Mouse (Mus musculus) E14TG2a.4 (cell line): Measurements from ENCODE around the gene Pdzd2.

Experiments
- H3K27me3 ChIP-seq: 2 replicates; pipeline ENCODE4 v1.6.1; 2014; ENCODE audit warnings: low read length, control low read depth; ENCODE audit not compliant: insufficient read depth
- H3K36me3 ChIP-seq: 2 replicates; pipeline ENCODE4 v1.6.1; 2014; ENCODE audit warnings: low read length, control low read depth; ENCODE audit not compliant: insufficient read depth
- H3K4me1 ChIP-seq: replicated peaks from 2 replicates; pipeline ENCODE4 v1.6.1; 2014; ENCODE audit warnings: low read depth, low read length, control low read depth
- H3K4me3 ChIP-seq: replicated peaks from 2 replicates; pipeline ENCODE4 v1.5.1; 2014; ENCODE audit warnings: mild to moderate bottlenecking, low read length
- H3K9me3 ChIP-seq: 2 replicates; pipeline ENCODE4 v1.6.1; 2014; ENCODE audit warnings: low read length, control low read depth
- CTCF ChIP-seq: conservative IDR thresholded peaks from 2 replicates; pipeline ENCODE4 v1.5.1; 2014; ENCODE audit warnings: low read length
- NANOG ChIP-seq: IDR thresholded peaks from 2 replicates; pipeline ENCODE4 v1.6.1; 2014; ENCODE audit warnings: borderline replicate concordance, low read length, mixed read lengths
- POU5F1 ChIP-seq: IDR thresholded peaks from 2 replicates; pipeline ENCODE4 v1.6.1; 2014; ENCODE audit warnings: low read length, borderline replicate concordance

The Pdzd2 gene

DNA sequence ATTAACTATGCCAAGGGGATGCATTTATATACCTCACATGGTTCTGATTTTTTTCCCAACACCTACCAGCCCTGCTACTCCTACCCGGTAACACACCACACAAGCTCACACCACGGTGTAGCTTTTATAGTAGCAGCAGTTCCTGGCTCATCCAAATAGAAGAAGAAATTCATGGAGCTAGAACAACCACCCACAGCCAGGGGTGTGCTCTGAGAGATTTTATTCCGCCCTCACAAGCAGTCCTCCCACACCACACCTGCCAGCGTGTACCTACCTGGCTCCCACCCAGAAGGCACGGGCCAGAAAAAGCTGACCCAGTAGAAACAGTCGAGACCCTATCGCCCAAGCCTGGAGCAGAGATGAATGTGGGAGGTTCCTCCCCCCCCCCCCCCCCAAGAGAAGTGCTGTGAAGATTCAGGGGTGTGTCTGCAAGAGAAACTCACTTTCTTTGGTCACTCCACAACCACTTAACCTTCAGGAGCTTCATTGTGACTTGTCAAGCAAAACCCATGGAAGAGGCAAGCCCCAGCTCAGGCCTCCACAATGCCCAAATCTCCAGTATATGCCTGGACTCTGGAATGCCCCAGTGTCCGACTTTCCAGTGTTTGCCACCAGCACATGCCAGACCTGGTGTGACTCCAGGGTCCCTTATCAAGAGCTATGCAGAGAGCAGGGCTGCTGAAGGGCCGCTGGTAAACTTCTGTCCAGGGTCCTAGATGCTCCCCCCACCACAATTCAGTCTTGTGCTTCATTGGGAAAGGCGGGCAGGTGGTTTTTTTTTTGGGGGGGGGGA is 1.2 kb downstream of the Pdzd2 start:
- Histone ChIP-seq H3K9me3 (no peaks in the 10 kb centered on the region), H3K4me3 (peak overlapping the region; percentile 92), H3K36me3 (no peaks in the 10 kb centered on the region), H3K27me3 (peaks cover 35% of the 10 kb centered on the region), H3K4me1 (peaks cover 64% of the 10 kb centered on the region)
- TF ChIP-seq CTCF, result no peak
- no peak for TF ChIP-seq POU5F1
- no peak for TF ChIP-seq NANOG

DNA sequence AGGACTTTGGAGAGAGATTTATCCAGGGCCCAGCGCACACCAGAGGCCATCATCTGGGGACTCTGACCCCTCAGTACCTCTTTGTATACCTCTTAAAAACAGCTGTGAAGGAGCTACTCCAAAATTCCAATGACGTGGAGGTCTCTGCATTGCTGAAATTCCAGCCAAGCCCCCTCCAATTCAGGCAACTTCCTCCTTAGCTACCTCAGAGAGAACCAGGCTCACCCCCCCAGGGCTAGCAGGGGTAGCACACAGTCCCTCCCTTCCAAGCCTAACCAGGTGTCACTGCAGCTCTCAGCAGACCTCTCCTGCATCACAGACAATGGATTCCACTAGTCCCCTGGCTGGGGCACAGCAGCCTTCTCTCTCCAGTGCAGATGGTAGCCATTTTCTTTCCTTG is 4.5 kb downstream of the Pdzd2 start:
- TF ChIP-seq NANOG (no peak), POU5F1 (no peak), CTCF (no peak)
- Histone ChIP-seq H3K4me3 (no peak overlapping the region), H3K4me1 (peaks cover 55% of the 10 kb centered on the region), H3K36me3 (no peaks in the 10 kb centered on the region), H3K9me3 (no peaks in the 10 kb centered on the region), H3K27me3 (peaks cover 24% of the 10 kb centered on the region)

GRCm38 (mm10) chr15:12734221-12734620 is 5.5 kb downstream of the Pdzd2 start:
- H3K36me3 ChIP-seq, result no peaks in the 10 kb centered on the region
- peaks cover 22% of the 10 kb centered on the region for H3K27me3 ChIP-seq
- TF ChIP-seq CTCF, result no peak
- no peak for TF ChIP-seq NANOG
- no peak for TF ChIP-seq POU5F1
- H3K9me3 ChIP-seq, result no peaks in the 10 kb centered on the region
- H3K4me3 ChIP-seq, result 0 out of 2 replicates have a peak overlapping the region, but pooled peaks have one; percentile 43
- peaks cover 52% of the 10 kb centered on the region for H3K4me1 ChIP-seq

DNA sequence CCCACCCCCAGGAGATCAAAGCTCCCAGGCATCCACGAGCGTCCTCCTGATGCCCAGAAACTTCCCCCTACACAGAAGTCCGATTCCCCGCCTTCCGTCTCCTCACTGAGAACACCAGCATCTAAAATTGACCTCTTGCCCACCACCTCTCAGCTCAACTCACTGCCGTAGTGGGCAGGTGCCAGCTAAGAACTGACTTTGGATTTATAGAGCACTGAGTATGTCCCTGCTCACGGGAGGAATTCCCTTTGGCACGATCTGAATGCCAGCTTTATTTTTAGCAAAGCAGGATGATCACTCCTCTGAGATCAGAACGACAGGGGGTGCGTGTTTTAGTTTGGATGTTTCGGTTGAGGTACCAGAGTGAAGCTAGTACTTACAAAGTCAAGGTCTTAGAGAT is 7.1 kb downstream of the Pdzd2 start:
- TF ChIP-seq POU5F1, result no peak
- no peak for TF ChIP-seq NANOG
- no peak for TF ChIP-seq CTCF
- Histone ChIP-seq H3K36me3 (no peaks in the 10 kb centered on the region), H3K4me1 (peaks cover 42% of the 10 kb centered on the region), H3K4me3 (no peak overlapping the region), H3K27me3 (peaks cover 6% of the 10 kb centered on the region), H3K9me3 (no peaks in the 10 kb centered on the region)

DNA sequence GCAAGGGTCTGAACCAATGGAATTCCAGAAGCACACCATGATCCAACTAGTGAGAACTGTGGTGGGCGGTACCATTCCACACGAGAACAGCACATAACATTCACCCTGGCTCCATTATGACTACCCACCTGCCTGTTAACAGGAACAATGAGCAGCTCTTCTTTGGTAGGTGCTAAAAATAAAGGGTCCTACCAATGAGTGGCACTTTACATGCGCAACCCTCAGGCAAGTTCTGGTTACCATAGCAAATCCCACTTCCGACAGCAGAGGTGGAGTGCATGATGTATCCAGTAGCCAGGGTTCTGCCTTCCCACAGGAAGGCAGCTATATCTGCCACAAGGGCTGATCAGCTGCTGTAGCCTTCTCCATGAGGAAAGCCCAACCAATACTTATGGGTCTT is 11.3 kb downstream of the Pdzd2 start:
- TF ChIP-seq POU5F1 (no peak), NANOG (no peak), CTCF (no peak)
- H3K4me1 ChIP-seq, result peaks cover 5% of the 10 kb centered on the region
- H3K27me3 ChIP-seq, result no peaks in the 10 kb centered on the region
- H3K9me3 ChIP-seq, result no peaks in the 10 kb centered on the region
- H3K36me3 ChIP-seq, result no peaks in the 10 kb centered on the region
- no peak overlapping the region for H3K4me3 ChIP-seq

DNA sequence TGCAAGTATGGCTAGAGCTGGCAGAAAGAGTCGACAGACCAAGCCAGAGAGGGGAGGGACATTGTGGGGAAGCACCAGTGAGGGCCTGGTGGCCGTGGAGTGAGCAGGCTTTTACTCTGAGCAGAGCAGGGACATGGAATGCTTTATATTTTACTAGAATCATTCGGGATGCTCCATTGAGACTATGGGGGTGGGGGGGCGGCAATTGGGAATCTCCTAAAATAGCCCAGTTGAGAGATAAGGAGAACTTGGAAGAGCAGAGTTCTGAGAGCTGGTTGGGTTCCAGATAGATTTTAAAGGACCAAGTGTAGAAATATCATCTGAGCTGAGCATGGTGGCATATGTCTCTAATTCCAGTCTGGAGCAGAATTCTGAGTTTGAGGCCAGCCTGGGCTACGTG is 14.5 kb downstream of the Pdzd2 start:
- TF ChIP-seq POU5F1, result no peak
- no peak for TF ChIP-seq NANOG
- TF ChIP-seq CTCF, result no peak
- no peaks in the 10 kb centered on the region for H3K36me3 ChIP-seq
- H3K9me3 ChIP-seq, result no peaks in the 10 kb centered on the region
- H3K27me3 ChIP-seq, result peaks cover 2% of the 10 kb centered on the region; the same call in 1 of the 2 replicates
- H3K4me1 ChIP-seq, result peaks cover 15% of the 10 kb centered on the region
- H3K4me3 ChIP-seq, result no peak overlapping the region

- H3K9me3 ChIP-seq, result no peaks in the 10 kb centered on the region
- peaks cover 2% of the 10 kb centered on the region; the same call in 1 of the 2 replicates for H3K27me3 ChIP-seq
- H3K4me1 ChIP-seq, result peaks cover 36% of the 10 kb centered on the region
- H3K4me3 ChIP-seq, result no peak overlapping the region
- H3K36me3 ChIP-seq, result no peaks in the 10 kb centered on the region
- TF ChIP-seq POU5F1 (no peak), CTCF (no peak), NANOG (no peak)
Measured at GRCm38 (mm10) chr15:12721684-12722500, 17.8 kb downstream of the Pdzd2 start.

- TF ChIP-seq CTCF (no peak), NANOG (no peak), POU5F1 (no peak)
- H3K27me3 ChIP-seq, result peaks cover 2% of the 10 kb centered on the region; the same call in 1 of the 2 replicates
- H3K9me3 ChIP-seq, result no peaks in the 10 kb centered on the region
- no peaks in the 10 kb centered on the region for H3K36me3 ChIP-seq
- peaks cover 57% of the 10 kb centered on the region for H3K4me1 ChIP-seq
- H3K4me3 ChIP-seq, result peak overlapping the region; percentile 35; the same call in 1 of the 2 replicates
Measured at GRCm38 (mm10) chr15:12718819-12719218, 20.9 kb downstream of the Pdzd2 start.
